Mouse (Mus musculus) stomach, embryonic 14.5 days (tissue): ENCODE data around the gene Rasgef1b. TPM values are rescaled to one million over a fixed set of nuclear protein-coding genes. Genes with fewer than 3 reads are reported as not detected.

ENCODE experiments used
- ATAC-seq: fragments of 200-750 bp; cut with Nextera tagmentation; 2 replicates; pipeline ENCODE4 v1.8.0; 2017; ENCODE audit warnings: low read depth, moderate TSS enrichment; ENCODE audit not compliant: insufficient number of reproducible peaks, insufficient read depth, low FRiP score
- H3K27ac ChIP-seq: fragments of 300-500 bp; sonication (generic); 2 replicates; pipeline ENCODE4 v1.5.1; 2014; ENCODE audit warnings: mild to moderate bottlenecking, low read length, moderate library complexity, mixed read lengths
- H3K27me3 ChIP-seq: fragments of 300-500 bp; sonication (generic); 2 replicates; pipeline ENCODE4 v1.6.1; 2014; ENCODE audit warnings: low read length, control low read depth, mixed read lengths; ENCODE audit not compliant: control insufficient read depth, insufficient read depth
- H3K36me3 ChIP-seq: fragments of 300-500 bp; sonication (generic); 2 replicates; pipeline ENCODE4 v1.6.1; 2014; ENCODE audit warnings: mild to moderate bottlenecking, control low read depth, low read length, moderate library complexity, mixed read lengths; ENCODE audit not compliant: control insufficient read depth, insufficient read depth
- H3K4me1 ChIP-seq: fragments of 300-500 bp; sonication (generic); 2 replicates; pipeline ENCODE4 v1.6.1; 2014; ENCODE audit warnings: low read length, control low read depth, mixed read lengths; ENCODE audit not compliant: control insufficient read depth, insufficient read depth
- H3K4me2 ChIP-seq: fragments of 300-500 bp; sonication (generic); replicated peaks from 2 replicates; pipeline ENCODE4 v1.6.1; 2014; ENCODE audit warnings: low read depth, low read length, control low read depth
- H3K4me3 ChIP-seq: fragments of 300-500 bp; sonication (generic); 2 replicates; pipeline ENCODE4 v1.5.1; 2014; ENCODE audit warnings: low read depth, low read length, control low read depth
- H3K9ac ChIP-seq: fragments of 300-500 bp; sonication (generic); replicated peaks from 2 replicates; pipeline ENCODE4 v1.6.1; 2014; ENCODE audit warnings: low read depth, mild to moderate bottlenecking, control low read depth, low read length, moderate library complexity, mixed read lengths
- H3K9me3 ChIP-seq: fragments of 300-500 bp; sonication (generic); 2 replicates; pipeline ENCODE4 v1.6.1; 2016; ENCODE audit warnings: low read depth, low read length, control low read depth; ENCODE audit not compliant: control insufficient read depth
- WGBS: fragments of 180-500 bp; shearing (Covaris S2); extraction: QIAGEN DNeasy Blood & Tissue Kit; methylation state at CpG from one replicate; pipeline ENCODE4 v1.1.7; 2014; 5-methylcytosine and 5-hydroxymethylcytosine counted together
- polyA plus RNA-seq: library from polyadenylated mRNA; unstranded; fragments of >200 nt; fragmentation: Nextera tagmentation; extraction: Ambion mirVana; gene quantifications from 2 replicates; pipeline ENCODE4 v1.2.1, GENCODE M21; 2014

The Rasgef1b gene
- polyA plus RNA-seq, 1 experiment from 2014 or later, result 13.9 TPM

DNA sequence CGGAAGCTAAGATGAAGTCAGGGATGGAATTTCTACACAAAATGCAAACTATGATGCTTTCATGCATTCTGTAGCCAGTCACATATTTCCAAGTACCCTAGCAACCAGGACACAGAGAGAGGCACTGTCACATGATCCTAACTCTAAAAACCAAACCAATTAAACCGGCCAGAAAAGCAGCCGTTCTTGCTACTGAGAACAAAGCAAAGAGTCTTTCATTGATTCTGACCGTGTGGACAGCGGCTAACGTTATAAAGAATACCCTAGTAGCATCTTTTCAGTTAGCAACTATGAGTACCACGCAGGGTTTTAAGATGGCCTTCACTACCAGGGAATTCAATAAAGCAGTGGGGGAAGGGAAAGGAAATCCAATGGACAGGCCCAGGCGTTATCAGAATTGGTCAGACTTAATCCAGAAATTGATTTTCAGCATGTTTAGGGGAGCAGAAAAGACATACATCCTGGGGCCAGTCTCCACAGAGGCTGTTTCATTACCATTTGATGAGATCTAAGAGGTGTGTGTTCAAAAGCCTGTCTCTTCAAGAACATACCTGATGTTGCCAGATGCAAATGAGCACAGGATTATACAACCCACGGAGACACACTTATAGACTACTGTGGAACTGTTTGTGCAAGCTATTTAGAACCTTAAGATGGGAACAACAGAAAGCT, 215.5 kb downstream of the Rasgef1b start:
- Histone ChIP-seq H3K36me3 (no peaks in the 10 kb centered on the region), H3K27me3 (no peaks in the 10 kb centered on the region), H3K4me2 (no peak overlapping the region), H3K9me3 (no peaks in the 10 kb centered on the region), H3K4me1 (no peaks in the 10 kb centered on the region), H3K4me3 (no peak overlapping the region), H3K27ac (no peak overlapping the region), H3K9ac (no peak overlapping the region)
- ATAC-seq, result no peak
- WGBS, result 76% methylated on average over 9 of the region's 9 CpGs

DNA sequence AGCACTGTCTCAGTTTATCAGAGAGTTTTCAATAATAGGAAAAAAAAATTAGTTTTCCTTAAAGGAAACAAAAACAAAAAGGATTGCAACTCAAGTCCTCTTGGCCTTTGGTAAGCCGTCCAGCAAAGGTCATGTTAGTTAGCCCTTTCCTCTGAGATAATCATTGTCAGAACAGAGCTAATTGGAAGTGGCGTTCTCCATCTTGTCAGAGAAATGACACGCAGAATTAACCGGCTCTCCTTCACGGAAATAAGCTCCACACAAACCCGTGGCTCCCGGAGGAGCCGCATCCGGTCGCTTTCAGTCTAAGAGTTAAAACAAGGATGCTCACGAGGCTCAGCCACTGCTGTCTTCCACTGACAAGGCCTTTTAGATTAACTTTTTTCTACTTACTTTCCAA, 217.8 kb downstream of the Rasgef1b start:
- Histone ChIP-seq H3K4me3 (no peak overlapping the region), H3K27ac (no peak overlapping the region), H3K4me1 (no peaks in the 10 kb centered on the region), H3K4me2 (no peak overlapping the region), H3K27me3 (no peaks in the 10 kb centered on the region), H3K9ac (no peak overlapping the region), H3K9me3 (no peaks in the 10 kb centered on the region), H3K36me3 (no peaks in the 10 kb centered on the region)
- ATAC-seq, result no peak
- 77% methylated on average over 11 of the region's 11 CpGs for WGBS

DNA sequence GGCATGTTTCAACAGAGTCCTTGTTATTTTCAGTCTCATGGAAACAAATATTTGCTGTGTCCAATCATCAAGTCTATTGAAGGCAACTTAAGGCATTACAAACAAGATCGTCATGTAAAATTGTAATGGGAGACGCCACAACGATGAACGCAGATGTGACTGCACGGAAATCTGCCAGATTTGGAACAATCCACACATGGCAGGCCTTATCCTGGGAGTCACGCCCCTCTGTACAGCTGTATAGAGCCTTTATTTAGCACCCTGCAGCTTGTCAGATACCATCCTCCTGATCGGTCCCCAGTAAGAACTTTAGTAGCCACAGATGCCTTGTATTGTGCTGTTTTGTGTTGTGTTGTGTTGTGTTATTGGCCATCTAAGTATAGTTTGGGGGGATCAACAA, 222.8 kb downstream of the Rasgef1b start:
- no peak for ATAC-seq

DNA sequence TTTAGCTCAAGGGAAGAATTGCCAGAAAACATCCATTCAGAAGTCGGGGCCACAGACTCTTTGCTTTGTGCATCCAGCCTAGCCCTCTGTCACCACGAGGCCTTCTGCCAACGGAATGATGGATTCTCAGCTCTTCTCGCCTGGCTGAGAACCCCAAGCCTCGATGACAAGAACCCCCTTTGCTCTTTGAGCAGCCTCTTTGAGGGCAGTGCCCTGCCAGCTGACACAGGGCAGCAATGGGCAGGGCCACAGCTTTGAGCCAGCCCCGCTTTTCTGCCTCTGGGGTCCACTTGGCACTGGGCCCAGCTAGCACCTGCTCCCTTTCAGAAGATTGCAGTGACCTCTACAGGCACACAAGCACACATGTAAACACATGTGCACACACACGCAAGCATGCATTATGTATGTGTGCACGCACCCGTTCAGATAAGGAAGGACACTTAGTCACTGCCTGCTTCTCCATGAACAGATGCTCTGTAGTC, 224.5 kb downstream of the Rasgef1b start:
- Histone ChIP-seq H3K36me3 (no peaks in the 10 kb centered on the region), H3K9ac (no peak overlapping the region), H3K27me3 (no peaks in the 10 kb centered on the region), H3K4me2 (no peak overlapping the region), H3K4me3 (no peak overlapping the region), H3K27ac (no peak overlapping the region), H3K4me1 (no peaks in the 10 kb centered on the region), H3K9me3 (no peaks in the 10 kb centered on the region)
- no peak for ATAC-seq
- 60% methylated on average over 9 of the region's 9 CpGs for WGBS

More for the DNA sequence above, 222.8 kb downstream of the Rasgef1b start:
- H3K4me3 ChIP-seq, result no peak overlapping the region
- no peaks in the 10 kb centered on the region for H3K4me1 ChIP-seq
- H3K36me3 ChIP-seq, result no peaks in the 10 kb centered on the region
- no peak overlapping the region for H3K9ac ChIP-seq
- no peaks in the 10 kb centered on the region for H3K27me3 ChIP-seq
- H3K4me2 ChIP-seq, result no peak overlapping the region
- 77% methylated on average over 7 of the region's 7 CpGs for WGBS
- no peaks in the 10 kb centered on the region for H3K9me3 ChIP-seq
- no peak overlapping the region for H3K27ac ChIP-seq

DNA sequence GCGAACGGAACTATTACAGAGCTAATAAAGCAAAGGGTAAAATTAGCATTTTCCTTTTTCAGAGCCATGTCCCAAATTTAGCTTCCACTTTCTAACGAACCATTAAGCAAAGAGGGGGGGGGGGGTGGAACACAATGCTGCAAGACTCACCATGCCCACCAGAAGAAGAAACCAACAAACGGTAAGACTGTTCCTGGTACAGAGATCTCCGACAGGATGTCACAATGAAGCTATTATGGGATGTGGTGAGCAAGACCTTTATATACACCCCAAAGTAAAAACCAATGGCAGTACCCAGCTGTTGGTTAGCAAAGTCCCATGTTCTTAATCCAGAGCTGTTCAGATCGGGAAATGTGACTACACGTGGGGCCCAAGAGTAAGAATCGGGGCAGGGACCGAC, 226.2 kb downstream of the Rasgef1b start:
- H3K27me3 ChIP-seq, result no peaks in the 10 kb centered on the region
- no peak for ATAC-seq
- no peak overlapping the region for H3K9ac ChIP-seq
- no peaks in the 10 kb centered on the region for H3K36me3 ChIP-seq
- H3K4me2 ChIP-seq, result no peak overlapping the region
- no peaks in the 10 kb centered on the region for H3K9me3 ChIP-seq
- H3K27ac ChIP-seq, result no peak overlapping the region
- no peak overlapping the region for H3K4me3 ChIP-seq
- H3K4me1 ChIP-seq, result no peaks in the 10 kb centered on the region
- WGBS, result 87% methylated on average over 9 of the region's 9 CpGs

DNA sequence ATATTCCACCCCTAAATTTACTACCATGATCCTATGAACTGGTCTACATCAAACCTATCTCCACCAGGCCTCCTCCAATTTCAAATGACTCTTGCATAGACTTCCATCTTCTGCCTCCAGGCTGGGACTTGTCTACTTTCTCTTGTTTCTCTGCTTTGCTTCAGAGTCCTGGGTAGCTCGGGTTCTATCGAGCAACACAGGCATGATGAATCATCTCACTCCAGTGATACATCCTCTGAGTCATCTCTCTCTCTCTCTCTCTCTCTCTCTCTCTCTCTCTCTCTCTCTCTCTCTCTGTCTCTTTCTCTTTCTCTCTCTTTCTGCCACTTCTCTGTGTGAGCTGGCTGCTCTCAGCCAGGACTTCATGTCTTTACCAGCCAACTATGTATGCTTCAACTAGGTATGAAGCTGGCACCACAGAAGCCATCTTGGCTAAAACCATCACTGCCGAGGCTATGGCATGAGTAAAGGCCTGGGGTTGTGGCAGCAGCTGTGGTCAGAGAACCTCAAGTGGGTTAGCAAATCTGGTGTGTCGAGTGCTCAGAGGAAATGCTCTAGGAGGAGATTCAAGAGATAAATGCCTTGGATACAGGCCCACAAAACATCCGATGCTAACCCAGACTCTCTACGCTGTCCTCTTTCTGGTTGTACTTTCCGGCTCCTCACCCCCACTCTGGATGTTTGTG, 229.3 kb downstream of the Rasgef1b start:
- Histone ChIP-seq H3K4me2 (no peak overlapping the region), H3K27ac (no peak overlapping the region), H3K9me3 (no peaks in the 10 kb centered on the region), H3K9ac (no peak overlapping the region), H3K36me3 (no peaks in the 10 kb centered on the region), H3K27me3 (no peaks in the 10 kb centered on the region), H3K4me1 (0 out of 2 replicates have a peak, but pooled peaks cover 5% of the 10 kb centered on the region), H3K4me3 (no peak overlapping the region)
- no peak for ATAC-seq
- WGBS, result 63% methylated on average over 7 of the region's 7 CpGs

DNA sequence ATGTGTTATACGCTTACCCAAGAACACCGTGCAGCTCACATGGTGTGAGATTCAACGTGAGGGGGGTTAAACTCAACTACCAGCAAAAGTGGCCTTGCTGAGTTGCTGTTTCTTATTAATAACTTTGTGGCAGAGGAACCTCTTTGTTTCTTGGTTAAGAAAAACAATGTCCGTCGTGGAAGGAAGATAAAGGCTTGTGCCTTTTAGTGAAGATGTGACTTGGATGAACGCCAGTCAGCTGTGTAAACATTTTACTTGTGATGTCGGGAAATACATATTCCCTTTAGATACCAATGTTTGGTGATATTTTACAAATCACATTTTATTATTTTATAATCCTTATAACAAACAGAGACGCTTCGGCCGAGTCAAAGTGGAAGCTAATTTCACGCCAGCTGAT, 231.0 kb downstream of the Rasgef1b start:
- Histone ChIP-seq H3K27me3 (no peaks in the 10 kb centered on the region), H3K4me2 (no peak overlapping the region), H3K9me3 (no peaks in the 10 kb centered on the region), H3K27ac (no peak overlapping the region), H3K4me1 (0 out of 2 replicates have a peak, but pooled peaks cover 5% of the 10 kb centered on the region), H3K9ac (no peak overlapping the region), H3K36me3 (no peaks in the 10 kb centered on the region), H3K4me3 (no peak overlapping the region)
- ATAC-seq, result no peak
- 30% methylated on average over 11 of the region's 11 CpGs for WGBS

DNA sequence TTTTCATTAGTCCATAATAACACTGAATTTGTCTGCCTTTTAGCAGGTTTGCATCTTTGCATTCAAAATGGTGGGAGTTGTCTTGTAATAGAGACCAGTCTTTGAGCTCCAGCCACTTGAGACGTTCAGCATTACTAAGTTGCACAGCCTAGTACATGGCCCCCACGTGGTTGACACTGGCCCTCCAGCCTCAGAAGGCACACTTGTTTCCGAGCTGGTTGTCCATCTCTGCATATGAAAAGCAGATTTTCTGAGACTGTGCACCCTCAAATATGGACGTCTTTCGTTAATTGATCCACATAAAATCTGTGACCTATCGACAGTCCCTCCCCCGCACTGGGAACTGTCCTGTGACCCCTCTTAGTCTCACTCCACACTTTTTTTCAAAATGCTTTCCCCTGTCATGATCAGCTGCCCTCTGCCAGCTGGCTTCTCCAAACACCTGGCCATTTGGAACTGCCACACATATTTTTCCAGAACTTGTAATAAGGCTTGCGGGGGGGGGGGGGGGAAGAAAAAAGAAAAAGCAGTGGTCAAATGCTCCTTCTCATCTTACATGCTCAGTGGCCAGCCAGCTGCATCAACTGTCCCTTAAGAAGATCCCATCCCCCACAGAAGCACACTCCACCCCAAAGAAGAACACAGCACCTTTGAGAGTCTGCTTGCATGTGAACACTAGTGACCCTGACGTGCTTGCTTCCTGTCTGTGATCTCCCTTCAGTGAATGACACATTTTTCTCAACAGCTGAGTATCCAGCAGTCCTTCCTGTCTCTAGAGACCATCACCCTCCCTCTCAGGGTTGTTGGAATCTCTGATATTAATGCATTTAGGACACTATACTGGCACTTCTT, 231.7 kb downstream of the Rasgef1b start:
- H3K36me3 ChIP-seq, result no peaks in the 10 kb centered on the region
- WGBS, result 64% methylated on average over 8 of the region's 9 CpGs
- H3K27me3 ChIP-seq, result no peaks in the 10 kb centered on the region
- H3K9ac ChIP-seq, result no peak overlapping the region
- H3K9me3 ChIP-seq, result no peaks in the 10 kb centered on the region
- no peak overlapping the region for H3K27ac ChIP-seq
- H3K4me2 ChIP-seq, result no peak overlapping the region
- H3K4me3 ChIP-seq, result no peak overlapping the region
- no peak for ATAC-seq
- 0 out of 2 replicates have a peak, but pooled peaks cover 5% of the 10 kb centered on the region for H3K4me1 ChIP-seq
